Mouse (Mus musculus): ENCODE results near the gene Thada.

DNA sequence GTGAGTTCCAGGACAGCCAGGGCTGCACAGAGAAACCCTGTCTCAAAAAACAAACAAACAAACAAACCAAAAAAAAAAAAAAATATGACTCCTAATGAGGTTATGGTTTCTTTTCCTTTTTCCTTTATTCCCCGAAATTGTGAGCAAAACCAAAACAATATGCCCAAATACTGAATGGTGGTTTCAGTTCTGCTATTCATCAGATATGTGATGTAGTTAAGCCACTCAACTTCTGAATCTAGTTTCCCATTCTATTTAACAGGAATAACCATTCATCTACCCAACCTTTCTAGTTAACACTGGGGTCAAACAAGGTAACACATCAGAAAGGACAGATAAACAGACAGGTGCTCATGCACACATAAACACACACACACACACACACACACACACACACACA lies 105.0 kb downstream of the Thada start:
- TF ChIP-seq POLR2A (IDR thresholded peaks at IDR 0.05; ENCODE audit: borderline replicate concordance, control insufficient read depth, low read depth, low read length) (no peak), CTCF (IDR thresholded peaks at IDR 0.05; ENCODE audit: control insufficient read depth, insufficient read depth, low read length) (no peak)

Data from bone marrow, adult 2 months (tissue).